Mouse (Mus musculus) cerebellum, adult 9-11 months (tissue): Measurements from ENCODE around the gene Rcc2.

Source experiments
- DNase-seq: peaks from one replicate; pipeline ENCODE4 v3.0.0; 2022

Rcc2 gene

DNA sequence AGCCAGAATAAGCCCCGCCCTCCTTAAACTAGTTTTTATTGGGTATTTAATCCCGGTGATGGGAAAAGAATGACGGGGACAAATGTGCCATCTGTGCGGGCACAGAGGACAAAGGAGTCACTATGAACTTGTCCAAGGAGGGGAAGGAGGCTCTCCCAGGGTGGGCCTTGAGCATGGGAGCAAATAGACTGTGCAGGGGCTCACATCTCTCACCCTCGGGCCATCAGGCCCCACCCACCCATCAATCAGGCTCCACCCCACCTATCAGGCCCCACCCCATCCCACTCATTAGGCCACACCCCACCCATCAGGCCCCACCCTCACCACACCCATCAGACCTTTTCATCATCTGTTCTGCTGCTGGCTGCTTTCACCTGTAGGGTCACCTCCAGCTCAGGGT, 68.6 kb downstream of the Rcc2 start:
- no peak for DNase-seq

DNA sequence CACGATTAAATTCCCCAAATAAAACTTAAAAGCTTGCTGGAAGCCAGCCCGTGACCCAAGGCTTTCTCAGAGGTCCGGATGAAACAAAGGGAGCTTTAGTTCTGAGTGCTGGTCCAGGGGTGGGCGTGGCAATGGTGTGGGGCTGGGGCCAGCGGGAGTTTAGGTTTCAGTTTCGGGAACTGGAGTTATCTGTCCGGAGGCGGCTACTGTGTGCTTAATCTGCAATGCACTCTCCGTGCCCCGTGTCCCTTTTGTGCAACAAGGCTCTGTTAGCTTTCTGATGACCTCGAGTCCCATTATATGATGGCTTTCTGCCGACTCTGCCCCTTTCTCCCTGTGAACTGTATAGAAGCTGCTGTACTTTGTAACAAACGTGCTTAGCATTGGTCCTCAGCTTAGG, 70.1 kb downstream of the Rcc2 start:
- no peak for DNase-seq

DNA sequence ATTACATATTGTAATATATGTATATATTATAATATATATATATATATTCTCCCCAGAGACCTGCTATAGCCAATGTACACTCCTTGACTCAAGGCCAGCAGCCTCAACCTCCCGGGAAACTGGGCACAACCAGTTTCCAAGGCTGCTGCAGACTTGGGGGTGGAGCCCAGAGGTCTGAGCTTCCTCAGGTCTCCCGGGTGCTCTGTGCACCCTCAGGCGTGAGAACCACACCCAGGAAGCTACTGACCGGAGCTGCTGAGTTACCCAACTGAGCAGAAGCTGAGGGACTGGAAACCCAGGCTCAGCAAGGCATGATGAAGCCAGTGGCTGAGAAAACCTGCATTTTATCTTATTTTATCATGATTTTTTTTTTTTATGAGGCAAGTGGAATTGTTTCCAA, 70.8 kb downstream of the Rcc2 start:
- DNase-seq: no peak
